Mouse (Mus musculus): Measurements from ENCODE around the gene Cyp2j5. TPM values are rescaled to one million over a fixed set of nuclear protein-coding genes. Genes with fewer than 3 reads are reported as not detected.

Gene Cyp2j5
- polyA plus RNA-seq (2016; fragmentation: Nextera tagmentation; extraction: Ambion mirVana), result 0.05 and 0.06 TPM in 2 replicates

- 72% methylated on average over 2 of the region's 2 CpGs for WGBS (ENCODE audit: insufficient replicate concordance)
- no peak within 1 kb of the TSS for H3K27ac ChIP-seq
- ATAC-seq, result no peak
- H3K4me2 ChIP-seq, result no peak within 1 kb of the TSS
- no peaks in the 10 kb centered on the region for H3K36me3 ChIP-seq
- H3K9me3 ChIP-seq (replicated peaks), result no peaks in the 10 kb centered on the region
- no peaks in the 10 kb centered on the region for H3K27me3 ChIP-seq (replicated peaks)
- H3K4me1 ChIP-seq, result no peaks in the 10 kb centered on the region
- H3K4me3 ChIP-seq, result no peak within 1 kb of the TSS
- no peak within 1 kb of the TSS for H3K9ac ChIP-seq
Measured at GRCm38 (mm10) chr4:96663991-96664390, at the start of gene Cyp2j5. Gene Cyp2j5, minus strand, starts transcription at chr4:96664154.

- ATAC-seq, result no peak
- H3K27ac ChIP-seq, result no peak overlapping the region
- no peak overlapping the region for H3K4me3 ChIP-seq
- H3K9ac ChIP-seq, result no peak overlapping the region
- H3K4me2 ChIP-seq, result no peak overlapping the region
- H3K36me3 ChIP-seq, result no peaks in the 10 kb centered on the region
- no peaks in the 10 kb centered on the region for H3K9me3 ChIP-seq (replicated peaks)
- no peaks in the 10 kb centered on the region for H3K27me3 ChIP-seq (replicated peaks)
- H3K4me1 ChIP-seq, result no peaks in the 10 kb centered on the region
- WGBS (ENCODE audit: insufficient replicate concordance), result 37% methylated on average over 2 of the region's 2 CpGs
Measured at GRCm38 (mm10) chr4:96705281-96705951, 41.5 kb upstream of the Cyp2j5 start.

DNA sequence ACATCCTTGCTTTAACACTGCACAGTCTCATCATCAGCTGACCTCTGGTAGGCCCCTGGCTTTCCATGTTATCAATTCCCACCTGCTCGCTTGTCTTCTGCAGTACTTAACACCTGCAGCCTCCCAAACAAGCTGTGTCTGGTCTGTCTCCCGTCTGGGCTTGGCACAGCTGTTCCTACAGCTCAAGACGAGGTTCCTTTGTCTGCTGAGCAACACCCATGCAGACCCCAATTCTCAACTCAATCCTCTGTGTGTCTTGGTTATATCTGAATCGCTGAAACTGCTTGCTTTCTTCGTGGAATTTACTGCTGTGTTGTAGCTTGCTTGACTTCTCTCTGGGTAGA, 34.2 kb upstream of the Cyp2j5 start:
- Histone ChIP-seq H3K36me3 (no peaks in the 10 kb centered on the region), H3K9ac (no peak overlapping the region), H3K4me1 (no peaks in the 10 kb centered on the region), H3K4me2 (no peak overlapping the region), H3K9me3 (replicated peaks) (no peaks in the 10 kb centered on the region), H3K27me3 (replicated peaks) (no peaks in the 10 kb centered on the region), H3K4me3 (no peak overlapping the region), H3K27ac (no peak overlapping the region)
- 65% methylated on average over 5 of the region's 5 CpGs for WGBS (ENCODE audit: insufficient replicate concordance)
- no peak for ATAC-seq

GRCm38 (mm10) chr4:96697511-96698217, 33.7 kb upstream of the Cyp2j5 start:
- H3K9me3 ChIP-seq (replicated peaks), result no peaks in the 10 kb centered on the region
- no peak overlapping the region for H3K4me2 ChIP-seq
- no peaks in the 10 kb centered on the region for H3K36me3 ChIP-seq
- no peak overlapping the region for H3K4me3 ChIP-seq
- H3K27ac ChIP-seq, result no peak overlapping the region
- no peak overlapping the region for H3K9ac ChIP-seq
- WGBS (ENCODE audit: insufficient replicate concordance), result 76% methylated on average over 15 of the region's 15 CpGs
- ATAC-seq, result no peak
- H3K4me1 ChIP-seq, result no peaks in the 10 kb centered on the region
- no peaks in the 10 kb centered on the region for H3K27me3 ChIP-seq (replicated peaks)

DNA sequence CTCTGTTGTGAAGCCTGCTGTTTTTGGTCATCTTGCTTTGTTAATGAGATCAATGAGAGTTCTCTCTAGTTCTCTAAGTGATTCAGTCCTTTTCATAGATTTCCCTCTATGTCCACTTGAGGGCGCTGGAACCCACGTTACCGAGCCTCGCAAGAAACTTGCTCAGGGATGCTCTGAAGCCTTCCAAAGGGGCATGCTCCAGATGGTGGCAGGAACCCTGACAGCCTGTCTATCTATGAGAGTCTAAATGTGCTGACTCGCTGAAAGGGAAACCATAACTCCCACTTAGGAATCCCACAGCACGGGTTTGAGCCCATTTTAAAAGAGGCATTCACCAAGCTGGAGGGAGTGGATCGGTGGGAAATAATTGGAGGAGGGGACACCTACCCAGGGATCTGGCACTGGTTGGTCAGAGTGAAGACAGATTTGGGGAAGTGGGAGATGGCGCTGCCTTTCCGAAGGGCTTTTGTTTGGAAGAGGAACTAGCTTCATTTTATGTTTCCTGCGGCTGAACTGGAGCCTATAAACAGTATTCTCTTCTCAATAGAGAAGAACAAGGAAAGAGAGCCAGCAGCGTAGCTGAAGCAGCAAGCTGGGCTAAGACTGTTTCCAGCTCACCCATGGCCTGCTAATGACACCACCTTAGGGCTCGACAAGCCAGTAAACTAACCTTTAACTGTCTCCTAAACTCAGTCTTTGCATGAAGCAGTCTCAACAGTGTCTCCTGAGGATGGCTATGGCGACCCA, 32.8 kb upstream of the Cyp2j5 start:
- no peak overlapping the region for H3K9ac ChIP-seq
- no peaks in the 10 kb centered on the region for H3K4me1 ChIP-seq
- H3K27ac ChIP-seq, result no peak overlapping the region
- no peak overlapping the region for H3K4me2 ChIP-seq
- no peaks in the 10 kb centered on the region for H3K9me3 ChIP-seq (replicated peaks)
- no peaks in the 10 kb centered on the region for H3K27me3 ChIP-seq (replicated peaks)
- 16% methylated on average over 13 of the region's 13 CpGs for WGBS (ENCODE audit: insufficient replicate concordance)
- no peak overlapping the region for H3K4me3 ChIP-seq
- no peak for ATAC-seq
- no peaks in the 10 kb centered on the region for H3K36me3 ChIP-seq

DNA sequence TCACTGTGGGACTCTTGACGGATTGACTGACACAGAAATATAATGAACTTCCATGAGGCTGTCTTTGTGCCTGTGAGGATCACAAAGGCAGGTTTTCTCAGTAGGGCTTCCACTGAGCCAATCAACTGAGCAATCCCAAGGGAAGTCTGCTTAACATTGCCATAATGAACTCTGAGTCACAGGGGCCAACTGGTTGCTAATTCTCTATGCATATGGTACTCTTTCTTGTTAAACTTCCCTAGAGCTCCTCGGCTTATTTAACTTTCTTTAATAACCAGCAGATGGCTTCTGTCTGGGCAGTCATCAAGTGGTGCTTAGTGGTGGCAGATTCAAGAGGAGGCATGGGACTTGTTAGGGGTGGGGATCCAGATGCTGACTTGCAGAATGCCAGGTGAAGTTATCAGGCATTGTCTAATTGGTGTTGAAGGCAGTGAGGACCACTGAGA, 23.4 kb upstream of the Cyp2j5 start:
- Histone ChIP-seq H3K4me3 (no peak overlapping the region), H3K4me2 (no peak overlapping the region), H3K27ac (no peak overlapping the region), H3K27me3 (replicated peaks) (no peaks in the 10 kb centered on the region), H3K9ac (no peak overlapping the region), H3K9me3 (replicated peaks) (no peaks in the 10 kb centered on the region), H3K4me1 (no peaks in the 10 kb centered on the region), H3K36me3 (no peaks in the 10 kb centered on the region)
- WGBS (ENCODE audit: insufficient replicate concordance), result 70% methylated on average over 2 of the region's 2 CpGs
- ATAC-seq, result no peak

DNA sequence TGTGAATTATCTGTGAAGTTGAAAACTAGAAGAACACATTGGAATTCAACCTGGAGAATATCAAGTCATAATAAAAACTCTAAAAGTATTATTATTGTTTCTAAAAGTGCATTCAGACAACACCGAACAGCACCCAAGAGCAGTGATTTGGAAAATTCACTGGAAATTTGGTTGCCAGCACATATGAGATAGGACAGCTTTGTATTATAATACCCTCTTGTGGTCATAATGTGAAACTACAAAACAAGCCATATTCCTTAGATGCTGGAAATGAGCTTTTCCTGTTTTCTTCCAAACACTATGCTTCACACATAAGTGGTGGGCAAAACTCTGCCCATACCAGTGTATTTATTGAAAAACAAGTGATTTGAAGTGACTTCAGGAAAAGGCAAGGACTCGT, 19.5 kb upstream of the Cyp2j5 start:
- H3K4me2 ChIP-seq, result no peak overlapping the region
- H3K27ac ChIP-seq, result no peak overlapping the region
- no peak overlapping the region for H3K4me3 ChIP-seq
- no peaks in the 10 kb centered on the region for H3K27me3 ChIP-seq (replicated peaks)
- H3K36me3 ChIP-seq, result no peaks in the 10 kb centered on the region
- H3K9me3 ChIP-seq (replicated peaks), result no peaks in the 10 kb centered on the region
- WGBS (ENCODE audit: insufficient replicate concordance), result 30% methylated on average over 2 of the region's 2 CpGs
- no peak for ATAC-seq
- no peaks in the 10 kb centered on the region for H3K4me1 ChIP-seq
- H3K9ac ChIP-seq, result no peak overlapping the region

DNA sequence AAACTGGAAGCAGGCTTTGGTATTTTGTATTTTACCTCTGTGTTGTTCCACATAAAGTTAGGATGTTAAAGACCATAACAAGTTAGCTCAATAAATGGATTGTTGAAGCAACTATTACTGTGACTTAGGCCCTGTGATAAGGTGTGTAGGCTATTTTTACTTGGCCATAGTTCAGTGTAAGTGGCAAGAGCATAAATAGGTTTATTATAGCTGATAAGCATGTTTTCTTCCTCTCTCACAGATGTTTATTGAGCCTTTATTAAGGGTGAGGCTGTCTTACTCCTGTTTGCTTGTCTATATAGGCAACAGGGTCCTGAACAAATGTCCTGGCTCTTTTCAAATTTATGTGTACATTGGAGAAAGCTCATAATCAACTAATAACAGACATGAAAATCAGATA, 17.0 kb upstream of the Cyp2j5 start:
- no peak for ATAC-seq
- Histone ChIP-seq H3K4me1 (no peaks in the 10 kb centered on the region), H3K9me3 (replicated peaks) (no peaks in the 10 kb centered on the region), H3K4me3 (no peak overlapping the region), H3K4me2 (no peak overlapping the region), H3K9ac (no peak overlapping the region), H3K36me3 (no peaks in the 10 kb centered on the region), H3K27ac (no peak overlapping the region), H3K27me3 (replicated peaks) (no peaks in the 10 kb centered on the region)

DNA sequence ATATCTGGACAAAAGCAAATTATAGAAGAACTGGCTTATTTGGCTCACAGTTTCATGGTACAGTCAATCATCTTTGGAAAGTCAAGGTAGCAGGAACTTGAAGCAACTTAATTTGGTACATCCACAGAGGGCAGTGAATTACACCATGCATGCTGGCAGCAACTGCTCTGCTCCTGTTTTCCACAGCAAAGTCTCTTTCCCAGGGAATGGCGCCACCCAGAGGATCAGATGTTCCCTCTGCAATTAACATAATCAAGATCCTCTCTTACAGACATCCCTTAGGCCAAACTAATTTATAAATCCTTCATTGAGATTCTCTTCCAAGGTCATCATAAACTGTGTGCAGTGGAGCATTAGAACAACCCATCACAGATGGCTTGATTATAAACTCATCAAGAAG, 16.3 kb upstream of the Cyp2j5 start:
- no peaks in the 10 kb centered on the region for H3K27me3 ChIP-seq (replicated peaks)
- H3K27ac ChIP-seq, result no peak overlapping the region
- no peak overlapping the region for H3K9ac ChIP-seq
- H3K4me1 ChIP-seq, result no peaks in the 10 kb centered on the region
- H3K9me3 ChIP-seq (replicated peaks), result no peaks in the 10 kb centered on the region
- no peak for ATAC-seq
- 17% methylated on average over 1 of the region's 1 CpGs for WGBS (ENCODE audit: insufficient replicate concordance)
- H3K4me3 ChIP-seq, result no peak overlapping the region
- H3K36me3 ChIP-seq, result no peaks in the 10 kb centered on the region
- H3K4me2 ChIP-seq, result no peak overlapping the region

DNA sequence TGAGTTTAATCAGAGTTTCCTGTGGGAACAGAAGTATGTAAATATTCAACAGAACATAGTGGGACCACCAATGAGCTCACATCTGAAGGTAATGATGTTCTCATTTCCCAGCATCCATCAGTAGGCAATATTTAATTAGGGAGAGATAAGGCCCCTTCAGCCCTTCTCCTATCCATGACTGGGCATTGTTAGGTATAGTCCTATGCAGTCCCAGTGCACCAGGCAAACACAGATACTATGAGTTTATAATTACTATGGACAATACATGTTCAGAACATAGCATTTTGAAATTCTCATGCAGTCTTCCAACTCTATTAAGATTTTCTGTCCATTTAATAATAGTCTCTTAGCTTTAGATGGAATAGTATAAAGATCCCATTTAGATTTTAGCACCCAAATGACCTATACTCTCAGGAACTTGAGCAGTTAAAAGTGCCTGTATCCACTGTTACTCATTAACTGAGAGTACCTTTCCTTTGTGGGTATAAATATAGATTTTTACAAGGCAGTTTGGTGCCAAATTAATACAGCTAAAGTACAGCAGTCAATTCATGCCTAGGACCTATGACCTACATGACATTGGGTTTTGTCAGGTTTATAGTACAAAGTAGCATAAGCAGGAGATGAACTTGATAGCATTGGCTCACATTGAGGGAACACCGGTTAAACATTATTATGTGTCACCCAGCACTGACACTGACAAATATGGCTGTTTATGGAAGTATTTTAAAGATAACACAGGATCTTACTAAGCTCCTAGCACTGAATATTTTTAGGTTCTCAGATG, 907 bp upstream of the Cyp2j5 start:
- WGBS (ENCODE audit: insufficient replicate concordance), result 82% methylated on average over 1 of the region's 1 CpGs
- no peak overlapping the region for H3K4me3 ChIP-seq
- no peak for ATAC-seq

GRCm38 (mm10) chr4:96635455-96635854, 28.5 kb downstream of the Cyp2j5 start:
- H3K4me1 ChIP-seq, result no peaks in the 10 kb centered on the region
- H3K9ac ChIP-seq, result no peak overlapping the region
- H3K27me3 ChIP-seq (replicated peaks), result no peaks in the 10 kb centered on the region
- H3K36me3 ChIP-seq, result no peaks in the 10 kb centered on the region
- ATAC-seq, result no peak
- 57% methylated on average over 1 of the region's 1 CpGs for WGBS (ENCODE audit: insufficient replicate concordance)
- H3K4me3 ChIP-seq, result no peak overlapping the region
- H3K4me2 ChIP-seq, result no peak overlapping the region
- H3K27ac ChIP-seq, result no peak overlapping the region
- H3K9me3 ChIP-seq (replicated peaks), result no peaks in the 10 kb centered on the region

More for the DNA sequence above, 907 bp upstream of the Cyp2j5 start:
- no peaks in the 10 kb centered on the region for H3K4me1 ChIP-seq
- H3K36me3 ChIP-seq, result no peaks in the 10 kb centered on the region
- H3K4me2 ChIP-seq, result no peak overlapping the region
- no peak overlapping the region for H3K9ac ChIP-seq
- no peak overlapping the region for H3K27ac ChIP-seq
- no peaks in the 10 kb centered on the region for H3K27me3 ChIP-seq (replicated peaks)
- H3K9me3 ChIP-seq (replicated peaks), result no peaks in the 10 kb centered on the region

- no peak overlapping the region for H3K27ac ChIP-seq
- H3K9ac ChIP-seq, result no peak overlapping the region
- H3K36me3 ChIP-seq, result no peaks in the 10 kb centered on the region
- no peak overlapping the region for H3K4me3 ChIP-seq
- no peaks in the 10 kb centered on the region for H3K4me1 ChIP-seq
- ATAC-seq, result no peak
- 74% methylated on average over 1 of the region's 1 CpGs for WGBS (ENCODE audit: insufficient replicate concordance)
- H3K27me3 ChIP-seq (replicated peaks), result no peaks in the 10 kb centered on the region
- H3K4me2 ChIP-seq, result no peak overlapping the region
- no peaks in the 10 kb centered on the region for H3K9me3 ChIP-seq (replicated peaks)
Measured at GRCm38 (mm10) chr4:96622474-96622873, 41.5 kb downstream of the Cyp2j5 start.
